Mouse (Mus musculus): ENCODE measurements around the gene Flot1.

DNA sequence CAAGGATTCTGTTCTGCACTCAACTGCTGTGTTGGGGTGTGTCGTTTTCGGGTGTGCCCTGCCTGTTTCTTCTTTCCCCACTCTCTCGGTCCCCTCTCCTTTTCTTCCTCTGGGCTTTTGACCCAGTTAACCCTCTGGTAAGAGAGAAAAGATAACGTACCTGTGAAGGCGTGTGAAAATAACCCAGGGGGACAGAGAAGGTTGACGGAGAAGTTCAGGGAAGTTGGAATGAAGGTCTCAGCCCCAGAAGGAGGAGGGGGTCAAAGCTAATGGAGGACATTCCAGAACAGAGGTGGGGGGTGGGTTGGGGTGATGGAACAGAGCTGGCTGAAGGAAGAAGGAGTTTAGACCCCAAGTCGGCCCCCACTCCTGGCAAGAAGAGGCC lies 45.9 kb downstream of the Flot1 start:
- TF ChIP-seq CTCF (IDR thresholded peaks at IDR 0.05; ENCODE audit: control insufficient read depth, insufficient read depth, low read length) (no peak), POLR2A (IDR thresholded peaks at IDR 0.05; ENCODE audit: borderline replicate concordance, control insufficient read depth, low read depth, low read length) (no peak)

All from bone marrow, adult 2 months (tissue).